In genomic region chr10:49154134-49154533, GRCm38 (mm10) we compare ENCODE assay signal across 34 mouse cellular contexts.
"Had no signal": no experiment of that assay in that cellular context is flagged by ENCODE, and none has a peak within 500 bp of the region (broad histone marks: within the 10 kb centered on the region; RNA-seq: fewer than 3 reads in every experiment).

No protein-coding gene starts in this region.

- H3K9me3 ChIP-seq: heart, embryonic 10.5 days; heart, embryonic 12.5 days; heart, embryonic 13.5 days; heart, embryonic 15.5 days; hindbrain, embryonic 10.5 days; hindbrain, embryonic 13.5 days; hindbrain, embryonic 15.5 days; intestine, embryonic 15.5 days; kidney, embryonic 15.5 days had no signal

- H3K27me3 ChIP-seq: heart, embryonic 12.5 days; heart, embryonic 13.5 days; heart, embryonic 15.5 days; hindbrain, embryonic 13.5 days; hindbrain, embryonic 15.5 days; intestine, embryonic 15.5 days; kidney, embryonic 15.5 days had no signal

- DNase-seq: heart, adult 2 months; heart, postnatal 10 days; heart, postnatal 14 days; heart, postnatal 36 days; heart, postnatal 4 days; kidney, adult 11 months; kidney, adult 18-20 months; kidney, adult 2 months; kidney, adult 8-10 months; kidney, adult 9 months; kidney, postnatal 10 days; kidney, postnatal 14 days; kidney, postnatal 25 days; kidney, postnatal 36 days; kidney, postnatal 4 days; layer of hippocampus, adult 9-11 months; layer of hippocampus, postnatal 36 days had no signal

- H3K9ac ChIP-seq: heart, embryonic 12.5 days; heart, embryonic 13.5 days; heart, embryonic 15.5 days; hindbrain, embryonic 13.5 days; hindbrain, embryonic 15.5 days; intestine, embryonic 15.5 days; kidney, embryonic 15.5 days had no signal

- H3K4me3 ChIP-seq: heart, adult 2 months; heart, embryonic 10.5 days; heart, embryonic 12.5 days; heart, embryonic 13.5 days; heart, embryonic 15.5 days; hindbrain, embryonic 10.5 days; hindbrain, embryonic 13.5 days; hindbrain, embryonic 15.5 days; intestine, embryonic 15.5 days; kidney, embryonic 15.5 days; layer of hippocampus, adult 2 months; left cerebral cortex, adult 2 months had no signal

- H3K27ac ChIP-seq: heart, adult 2 months; heart, embryonic 10.5 days; heart, embryonic 13.5 days; heart, embryonic 15.5 days; hindbrain, embryonic 10.5 days; hindbrain, embryonic 13.5 days; hindbrain, embryonic 15.5 days; hindbrain, postnatal 0 days; intestine, embryonic 15.5 days; kidney, embryonic 15.5 days; kidney, postnatal 0 days; layer of hippocampus, adult 2 months; left cerebral cortex, adult 2 months had no signal

- H3K4me1 ChIP-seq: heart, embryonic 10.5 days; heart, embryonic 12.5 days; heart, embryonic 13.5 days; heart, embryonic 15.5 days; hindbrain, embryonic 10.5 days; hindbrain, embryonic 13.5 days; hindbrain, embryonic 15.5 days; intestine, embryonic 15.5 days; kidney, embryonic 15.5 days had no signal

- H3K4me2 ChIP-seq: heart, embryonic 11.5 days; heart, embryonic 12.5 days; heart, embryonic 13.5 days; heart, embryonic 15.5 days; hindbrain, embryonic 13.5 days; hindbrain, embryonic 15.5 days; intestine, embryonic 15.5 days; kidney, embryonic 15.5 days had no signal

- ATAC-seq: hindbrain, postnatal 0 days; inflammation-experienced regulatory T-cells, adult 6 months; intestine, embryonic 15.5 days; intestine, embryonic 16.5 days; intestine, postnatal 0 days had no signal

- H3K36me3 ChIP-seq: heart, embryonic 10.5 days; heart, embryonic 12.5 days; heart, embryonic 13.5 days; heart, embryonic 15.5 days; hindbrain, embryonic 10.5 days; hindbrain, embryonic 13.5 days; hindbrain, embryonic 15.5 days; intestine, embryonic 15.5 days; kidney, embryonic 15.5 days had no signal
